Mouse (Mus musculus) kidney, postnatal 0 days (tissue): ENCODE data around the gene Grin2a. TPM values are rescaled to one million over a fixed set of nuclear protein-coding genes. Genes with fewer than 3 reads are reported as not detected.

Experiments used
- ATAC-seq: fragments of 200-750 bp; cut with Nextera tagmentation; replicated peaks from 2 replicates; pipeline ENCODE4 v1.8.0; 2017; ENCODE audit warnings: low read depth, moderate number of reproducible peaks, moderate TSS enrichment, moderate library complexity; ENCODE audit not compliant: low FRiP score
- DNase-seq: peaks from one replicate; pipeline ENCODE4 v3.0.0-alpha.2; 2016; ENCODE audit warnings: low spot score
- H3K27ac ChIP-seq: fragments of 300-500 bp; sonication (generic); 2 replicates; pipeline ENCODE4 v1.5.1; 2014; ENCODE audit warnings: mild to moderate bottlenecking
- H3K27me3 ChIP-seq: fragments of 300-500 bp; sonication (generic); 2 replicates; pipeline ENCODE4 v1.6.1; 2014; ENCODE audit warnings: low read length, mixed read lengths; ENCODE audit not compliant: insufficient read depth
- H3K36me3 ChIP-seq: fragments of 300-500 bp; sonication (generic); 2 replicates; pipeline ENCODE4 v1.6.1; 2014; ENCODE audit warnings: low read length, mixed read lengths; ENCODE audit not compliant: insufficient read depth
- H3K4me1 ChIP-seq: fragments of 300-500 bp; sonication (generic); replicated peaks from 2 replicates; pipeline ENCODE4 v1.6.1; 2014; ENCODE audit warnings: antibody characterized with exemption, low read length, mixed read lengths; ENCODE audit not compliant: insufficient read depth
- H3K4me2 ChIP-seq: fragments of 300-500 bp; sonication (generic); 2 replicates; pipeline ENCODE4 v1.6.1; 2014; ENCODE audit warnings: mild to moderate bottlenecking, low read length, moderate library complexity, mixed read lengths
- H3K4me3 ChIP-seq: fragments of 300-500 bp; sonication (generic); replicated peaks from 2 replicates; pipeline ENCODE4 v1.5.1; 2014; ENCODE audit warnings: low read depth, low read length
- H3K9ac ChIP-seq: fragments of 300-500 bp; sonication (generic); 2 replicates; pipeline ENCODE4 v1.6.1; 2014; ENCODE audit warnings: low read depth, low read length
- H3K9me3 ChIP-seq: fragments of 300-500 bp; sonication (generic); replicated peaks from 2 replicates; pipeline ENCODE4 v1.6.1; 2016; ENCODE audit warnings: low read length, inconsistent platforms, mixed read lengths
- CTCF ChIP-seq: IDR thresholded peaks from 2 replicates; pipeline ENCODE4 v1.5.1; 2016; ENCODE audit warnings: antibody characterized with exemption, low read depth, mild to moderate bottlenecking, moderate library complexity
- WGBS: fragments of 180-500 bp; shearing (Covaris S2); extraction: QIAGEN DNeasy Blood & Tissue Kit; methylation state at CpG from one replicate; pipeline ENCODE4 v1.1.7; 2014; 5-methylcytosine and 5-hydroxymethylcytosine counted together
- polyA plus RNA-seq: library from polyadenylated mRNA; unstranded; fragments of >200 nt; fragmentation: Nextera tagmentation; extraction: Ambion mirVana; gene quantifications from 2 replicates; pipeline ENCODE4 v1.2.1, GENCODE M21; 2015

Gene Grin2a
- polyA plus RNA-seq, 1 experiment from 2014 or later = 0.08 TPM

DNA sequence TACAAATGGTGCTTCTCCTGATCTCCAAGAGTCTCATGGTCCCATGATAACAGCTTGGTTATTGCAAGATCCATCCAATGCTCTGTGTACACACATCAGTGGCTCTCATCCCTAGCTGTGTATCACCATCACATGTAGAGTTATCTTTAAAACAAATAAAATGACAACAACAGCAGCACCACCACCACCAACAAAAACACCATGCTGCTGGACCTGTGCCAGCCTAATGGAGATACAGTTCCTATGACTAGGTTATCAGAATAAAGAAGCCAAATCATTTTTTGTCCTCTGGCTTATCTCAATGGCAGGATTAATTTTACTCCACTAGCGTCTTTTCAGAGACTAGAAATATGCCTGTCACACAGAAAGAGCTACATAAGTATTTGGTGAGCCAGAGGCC is 226.4 kb downstream of the Grin2a start:
- Histone ChIP-seq H3K27me3 (no peaks in the 10 kb centered on the region), H3K4me2 (no peak overlapping the region), H3K4me1 (no peaks in the 10 kb centered on the region), H3K36me3 (no peaks in the 10 kb centered on the region), H3K9me3 (no peaks in the 10 kb centered on the region), H3K9ac (no peak overlapping the region), H3K4me3 (no peak overlapping the region), H3K27ac (no peak overlapping the region)
- 86% methylated on average over 1 of the region's 1 CpGs for WGBS
- ATAC-seq = no peak
- TF ChIP-seq CTCF = no peak
- DNase-seq = no peak

DNA sequence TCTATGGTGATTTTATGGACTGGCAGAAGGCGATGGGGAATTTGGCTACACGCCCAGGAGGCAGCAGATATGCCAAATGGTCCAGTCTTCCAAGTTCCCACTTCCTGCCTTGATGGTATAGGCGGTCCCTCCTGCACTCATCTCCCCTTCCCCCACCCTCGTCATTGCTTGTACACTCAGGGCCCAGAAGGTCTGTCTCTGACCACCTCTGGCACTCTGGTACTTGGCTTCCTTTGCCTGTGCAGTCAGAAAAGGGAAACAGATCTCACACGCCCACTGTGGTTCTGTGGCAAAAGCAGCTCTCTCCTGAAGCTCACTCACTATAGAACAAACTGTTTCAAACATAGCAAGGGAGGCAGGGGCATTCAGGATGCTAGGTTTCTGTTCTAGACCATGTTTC is 227.0 kb downstream of the Grin2a start:
- no peak for ATAC-seq
- Histone ChIP-seq H3K27me3 (no peaks in the 10 kb centered on the region), H3K27ac (no peak overlapping the region), H3K4me3 (no peak overlapping the region), H3K9me3 (no peaks in the 10 kb centered on the region), H3K9ac (no peak overlapping the region), H3K4me1 (no peaks in the 10 kb centered on the region), H3K4me2 (no peak overlapping the region), H3K36me3 (no peaks in the 10 kb centered on the region)
- WGBS = 42% methylated on average over 5 of the region's 5 CpGs
- no peak for DNase-seq
- TF ChIP-seq CTCF = no peak

DNA sequence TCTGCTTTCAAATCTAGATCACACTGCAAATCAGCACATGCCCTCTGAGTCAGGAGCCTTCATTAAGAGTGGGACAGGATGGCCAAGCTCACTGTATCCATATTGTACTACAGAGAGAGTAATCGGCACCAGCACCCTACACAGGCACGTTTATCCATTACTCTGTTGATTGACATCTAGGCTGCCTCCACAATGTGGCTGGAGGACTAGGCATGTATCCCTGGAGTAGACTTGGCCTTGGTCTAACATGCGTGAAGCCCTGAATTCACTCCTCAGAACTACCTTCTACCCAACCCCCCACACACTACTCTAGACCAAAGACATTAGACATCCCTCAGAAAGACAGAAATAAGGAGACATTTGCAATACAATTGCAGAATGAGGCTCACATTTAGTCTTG is 227.4 kb downstream of the Grin2a start:
- no peak for ATAC-seq
- Histone ChIP-seq H3K4me2 (no peak overlapping the region), H3K27me3 (no peaks in the 10 kb centered on the region), H3K9ac (no peak overlapping the region), H3K36me3 (no peaks in the 10 kb centered on the region), H3K9me3 (no peaks in the 10 kb centered on the region), H3K4me3 (no peak overlapping the region), H3K27ac (no peak overlapping the region), H3K4me1 (no peaks in the 10 kb centered on the region)
- WGBS = 83% methylated on average over 3 of the region's 3 CpGs
- no peak for DNase-seq
- no peak for TF ChIP-seq CTCF

DNA sequence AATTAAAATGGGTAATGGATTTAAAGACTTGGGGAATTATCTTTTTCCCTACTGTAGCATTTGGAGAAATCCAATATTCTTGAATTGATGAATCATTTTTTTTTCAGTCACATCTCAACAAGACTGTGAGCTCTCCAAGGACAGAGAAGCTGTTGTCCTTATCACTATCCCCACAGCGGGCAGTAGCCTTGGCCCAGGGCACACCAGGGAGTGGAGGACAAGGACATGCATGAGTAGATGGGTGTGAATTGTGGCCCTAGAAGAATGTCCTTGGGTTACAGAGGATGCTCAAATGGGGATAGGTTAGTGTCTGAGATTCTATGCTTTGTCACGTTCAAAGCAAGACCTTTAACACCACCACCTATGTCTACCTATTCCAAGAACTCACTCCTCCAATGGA is 231.3 kb downstream of the Grin2a start:
- Histone ChIP-seq H3K4me2 (no peak overlapping the region), H3K27me3 (no peaks in the 10 kb centered on the region), H3K9me3 (no peaks in the 10 kb centered on the region), H3K36me3 (no peaks in the 10 kb centered on the region), H3K4me3 (no peak overlapping the region), H3K9ac (no peak overlapping the region), H3K4me1 (no peaks in the 10 kb centered on the region), H3K27ac (no peak overlapping the region)
- ATAC-seq = no peak
- no peak for DNase-seq
- no peak for TF ChIP-seq CTCF
- WGBS = 83% methylated on average over 2 of the region's 2 CpGs

DNA sequence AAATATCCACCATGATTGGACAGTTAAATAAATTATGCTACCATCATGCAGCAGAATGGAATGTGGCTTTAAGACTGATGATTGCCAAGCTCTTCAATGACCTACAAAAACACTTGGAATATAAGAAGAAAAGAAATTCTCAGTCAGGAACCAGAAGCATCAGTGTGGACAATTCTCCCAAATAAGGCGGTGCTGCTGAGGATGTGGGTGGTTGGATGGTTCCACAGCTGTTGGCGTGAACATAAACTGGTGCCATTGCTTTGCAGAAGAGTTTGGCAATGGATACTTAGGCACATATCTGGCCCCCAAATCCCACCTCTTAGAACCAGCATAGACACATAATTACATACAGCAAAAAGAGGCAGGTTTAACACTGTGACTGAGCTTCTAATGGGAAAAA is 235.0 kb downstream of the Grin2a start:
- DNase-seq (no peak), ATAC-seq (no peak)
- no peak overlapping the region for H3K9ac ChIP-seq
- H3K4me2 ChIP-seq = no peak overlapping the region
- no peaks in the 10 kb centered on the region for H3K9me3 ChIP-seq
- no peak overlapping the region for H3K4me3 ChIP-seq
- H3K36me3 ChIP-seq = no peaks in the 10 kb centered on the region
- no peak overlapping the region for H3K27ac ChIP-seq
- TF ChIP-seq CTCF = no peak
- no peaks in the 10 kb centered on the region; the same call in 1 of the 2 replicates for H3K4me1 ChIP-seq
- WGBS = 92% methylated on average over 2 of the region's 2 CpGs
- H3K27me3 ChIP-seq = no peaks in the 10 kb centered on the region

DNA sequence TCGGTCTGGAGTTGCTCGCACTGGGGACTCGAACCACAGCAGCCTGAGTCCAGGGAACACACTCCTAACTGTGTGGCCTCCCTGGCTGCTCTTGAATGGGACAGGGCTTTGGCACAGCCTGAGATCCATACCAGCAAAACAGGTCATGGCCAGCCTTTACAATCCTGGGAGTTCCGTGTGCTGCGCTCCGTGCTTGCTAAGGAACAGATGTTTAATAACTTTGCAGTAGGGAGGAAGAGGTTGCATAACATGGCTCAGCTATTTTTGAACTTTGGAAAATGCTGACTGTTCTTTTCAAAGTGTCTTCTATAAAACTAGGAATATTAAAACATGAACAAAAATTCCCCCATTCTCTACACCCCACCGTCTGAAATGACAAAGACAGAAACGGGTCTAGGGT is 238.5 kb downstream of the Grin2a start:
- no peaks in the 10 kb centered on the region for H3K36me3 ChIP-seq
- DNase-seq (no peak), ATAC-seq (no peak)
- WGBS = 78% methylated on average over 8 of the region's 8 CpGs
- H3K4me3 ChIP-seq = no peak overlapping the region
- no peak overlapping the region for H3K27ac ChIP-seq
- no peak overlapping the region for H3K9ac ChIP-seq
- H3K27me3 ChIP-seq = no peaks in the 10 kb centered on the region
- no peaks in the 10 kb centered on the region; the same call in 1 of the 2 replicates for H3K4me1 ChIP-seq
- H3K4me2 ChIP-seq = no peak overlapping the region
- TF ChIP-seq CTCF = no peak
- no peaks in the 10 kb centered on the region for H3K9me3 ChIP-seq

DNA sequence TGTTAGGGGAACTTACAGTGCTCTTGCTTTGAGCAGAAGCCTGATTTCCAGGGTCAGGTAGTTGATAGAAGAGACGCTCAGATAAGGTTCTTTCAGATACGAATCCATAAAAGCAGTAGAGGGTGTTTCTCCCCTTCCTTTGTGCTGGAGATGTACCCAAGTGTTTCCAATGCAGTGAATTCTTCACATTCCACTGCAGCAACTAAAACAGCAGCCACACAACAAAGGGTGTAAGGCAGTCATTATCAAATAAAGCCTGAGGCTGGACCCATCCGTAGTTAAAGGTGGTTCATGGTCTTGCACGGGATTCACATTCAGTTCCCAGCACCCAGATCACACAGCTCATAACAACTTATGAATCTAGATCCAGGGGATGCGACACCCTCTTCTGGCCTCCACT is 241.3 kb downstream of the Grin2a start:
- DNase-seq = no peak
- WGBS = 91% methylated on average over 5 of the region's 5 CpGs

More for the DNA sequence above, 241.3 kb downstream of the Grin2a start:
- Histone ChIP-seq H3K36me3 (no peaks in the 10 kb centered on the region), H3K4me1 (no peaks in the 10 kb centered on the region; the same call in 1 of the 2 replicates), H3K27me3 (no peaks in the 10 kb centered on the region), H3K9ac (no peak overlapping the region), H3K9me3 (no peaks in the 10 kb centered on the region), H3K27ac (no peak overlapping the region), H3K4me3 (no peak overlapping the region), H3K4me2 (no peak overlapping the region)
- no peak for ATAC-seq
- no peak for TF ChIP-seq CTCF
